Mouse (Mus musculus) retina, postnatal 7 days (tissue): Measurements from ENCODE around the gene Macf1.

ENCODE experiments used
- DNase-seq: peaks from one replicate; pipeline ENCODE4 v3.0.0-alpha.2; 2012; ENCODE audit warnings: low read depth, low spot score

The Macf1 gene

GRCm38 (mm10) chr4:123409034-123409692 is 275.0 kb downstream of the Macf1 start:
- DNase-seq: no peak

- DNase-seq: no peak
These were observed 276.4 kb downstream of the Macf1 start for GRCm38 (mm10) chr4:123407792-123408191.

GRCm38 (mm10) chr4:123404056-123404455 is 280.1 kb downstream of the Macf1 start:
- DNase-seq: peak; percentile 17

DNA sequence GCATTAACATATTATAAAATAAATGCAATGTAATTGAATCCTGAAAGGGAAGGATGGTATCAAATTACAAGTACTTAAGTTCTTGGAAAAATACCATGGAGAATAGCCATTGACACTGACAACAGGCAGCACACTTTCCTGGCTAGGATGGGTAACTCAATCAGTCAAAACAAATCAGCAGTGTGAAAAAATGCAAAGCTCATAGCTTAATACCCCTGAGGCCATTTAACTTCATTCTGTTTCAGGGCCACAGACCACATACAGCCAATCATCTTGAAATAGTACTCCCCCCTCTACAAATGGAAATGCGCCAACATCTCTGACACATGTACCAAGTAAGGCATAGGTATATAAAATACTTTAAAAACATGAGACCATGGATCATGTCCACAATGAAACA is 281.9 kb downstream of the Macf1 start:
- DNase-seq: no peak

DNA sequence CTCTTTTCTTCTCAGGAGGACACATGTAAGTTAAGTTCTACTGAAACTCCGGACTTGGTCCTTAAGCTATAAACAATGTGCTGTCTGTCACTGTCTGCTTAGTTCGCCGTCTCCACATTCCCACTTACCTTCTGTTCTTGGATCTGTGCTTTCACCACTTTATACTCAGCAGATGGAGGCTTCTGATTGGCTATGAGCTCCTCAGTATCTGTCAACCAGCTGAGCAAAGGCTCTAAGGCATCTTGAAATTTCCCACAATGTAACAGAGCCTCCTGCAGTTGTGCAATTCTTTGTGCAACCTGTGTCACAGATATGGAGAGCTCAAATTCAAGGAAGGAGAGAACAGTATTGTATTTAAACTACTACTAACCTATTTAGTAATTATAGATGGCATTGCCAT is 282.9 kb downstream of the Macf1 start:
- no peak for DNase-seq

DNA sequence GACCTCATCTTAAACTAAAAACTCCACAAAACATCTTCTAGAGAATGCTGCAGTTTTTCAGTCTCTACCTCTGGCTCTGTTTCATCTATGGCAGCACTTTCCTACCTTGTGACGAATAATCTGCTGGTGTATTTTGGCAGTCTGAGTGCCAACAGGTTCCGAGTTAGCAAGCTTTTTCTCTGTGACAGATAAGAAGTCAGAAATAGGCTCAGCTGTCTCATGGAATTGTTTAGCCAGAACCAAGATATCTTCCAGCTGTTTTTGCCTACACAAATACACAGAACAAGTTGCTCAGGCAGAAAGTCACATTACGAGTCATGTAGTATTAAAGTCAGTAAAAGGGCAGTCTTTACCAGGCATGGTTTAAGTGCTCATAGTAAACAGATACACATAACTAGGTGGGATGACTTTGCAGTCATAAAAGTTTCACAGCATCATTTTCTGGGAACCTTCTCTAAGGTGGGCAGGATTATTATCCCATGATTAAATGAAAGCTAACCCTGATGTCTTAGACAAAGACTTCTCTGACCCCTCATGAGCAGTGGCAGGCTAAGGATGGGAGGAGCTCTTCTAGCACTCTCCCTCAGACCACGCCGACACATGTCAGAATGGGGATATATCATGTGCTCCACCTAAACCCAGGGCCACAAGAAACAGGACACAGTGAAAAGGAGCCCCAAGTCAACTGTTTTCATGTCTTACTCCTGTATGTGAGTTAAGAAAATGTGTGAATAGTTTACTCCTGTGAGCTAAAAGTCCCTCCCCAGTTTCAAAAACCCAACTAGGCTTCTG is 286.3 kb downstream of the Macf1 start:
- DNase-seq: no peak

DNA sequence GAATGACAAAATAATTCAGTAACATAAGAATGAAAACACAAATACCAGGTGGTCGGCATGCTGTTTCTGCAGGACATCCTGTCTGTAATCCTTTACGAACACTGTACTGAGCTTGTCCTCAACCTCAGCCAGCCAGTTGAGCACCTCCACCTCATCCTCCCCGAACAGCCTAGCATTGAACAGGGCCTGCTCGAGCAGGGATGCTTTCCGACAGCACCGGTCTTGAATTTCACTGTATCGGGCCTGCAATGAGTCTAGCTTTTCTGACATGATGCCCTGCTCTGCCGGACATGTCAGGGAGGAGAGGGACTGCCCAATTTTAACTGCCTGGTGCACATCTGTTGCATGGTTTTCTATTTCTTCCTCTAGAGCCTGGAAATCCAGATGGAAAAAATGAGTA is 287.1 kb downstream of the Macf1 start:
- no peak for DNase-seq

GRCm38 (mm10) chr4:123395435-123396000 is 288.6 kb downstream of the Macf1 start:
- no peak for DNase-seq

- DNase-seq: no peak
These were observed 289.3 kb downstream of the Macf1 start for GRCm38 (mm10) chr4:123394878-123395277.

DNA sequence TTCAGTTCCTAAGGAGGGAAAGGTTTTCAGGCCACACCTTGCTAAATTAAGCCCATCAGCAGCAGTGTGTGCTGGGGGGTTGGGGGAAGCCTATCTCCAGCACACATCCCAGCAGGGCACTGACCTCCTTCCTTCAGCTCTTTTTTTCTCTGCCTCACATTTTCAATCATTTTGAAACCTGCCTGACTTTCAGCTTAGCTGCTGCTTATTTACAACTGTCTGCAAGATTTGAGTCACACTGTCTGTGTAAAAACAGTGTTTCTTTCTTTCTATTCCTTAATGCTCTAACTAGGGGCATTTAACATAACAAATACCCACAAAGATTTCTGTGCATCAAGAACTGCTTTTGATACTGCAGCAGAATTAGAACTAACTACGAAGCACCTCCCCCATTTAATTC is 289.9 kb downstream of the Macf1 start:
- DNase-seq: no peak

DNA sequence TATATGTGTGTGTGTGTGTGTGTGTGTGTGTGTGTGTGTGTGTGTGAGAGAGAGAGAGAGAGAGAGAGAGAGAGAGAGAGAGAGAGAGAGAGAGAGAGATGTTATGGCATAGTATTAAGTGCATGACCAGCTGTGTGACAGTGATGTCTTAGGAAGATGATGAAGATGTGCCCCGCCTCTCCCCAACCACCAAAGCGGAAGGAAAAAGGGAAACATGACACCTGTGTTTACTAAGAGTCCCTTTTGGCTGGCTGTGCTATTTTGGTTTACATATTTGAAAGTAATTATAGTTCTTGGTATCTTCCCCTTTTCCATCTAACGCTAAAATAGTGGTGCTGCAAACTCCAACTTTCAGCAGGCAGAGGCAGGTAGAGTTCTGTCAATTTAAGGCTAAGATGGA is 291.2 kb downstream of the Macf1 start:
- no peak for DNase-seq

DNA sequence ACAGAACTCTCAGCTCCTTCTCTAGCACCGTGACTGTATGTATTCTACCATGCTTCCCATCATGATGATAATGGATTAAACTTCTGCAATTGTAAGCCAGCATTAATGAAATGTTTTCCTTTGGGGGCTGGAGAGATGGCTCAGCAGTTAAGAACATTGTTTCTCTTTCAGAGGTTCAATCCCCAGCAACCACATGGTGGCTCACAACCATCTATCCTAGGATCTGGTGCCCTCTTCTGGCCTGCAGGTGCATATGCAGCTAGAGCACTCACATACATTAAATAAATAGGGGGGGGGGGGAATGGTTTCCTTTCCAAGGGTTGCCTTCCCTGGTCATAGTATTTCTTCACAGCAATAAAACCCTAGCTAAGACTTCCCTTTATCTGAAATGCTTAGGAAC is 292.0 kb downstream of the Macf1 start:
- DNase-seq: no peak

DNA sequence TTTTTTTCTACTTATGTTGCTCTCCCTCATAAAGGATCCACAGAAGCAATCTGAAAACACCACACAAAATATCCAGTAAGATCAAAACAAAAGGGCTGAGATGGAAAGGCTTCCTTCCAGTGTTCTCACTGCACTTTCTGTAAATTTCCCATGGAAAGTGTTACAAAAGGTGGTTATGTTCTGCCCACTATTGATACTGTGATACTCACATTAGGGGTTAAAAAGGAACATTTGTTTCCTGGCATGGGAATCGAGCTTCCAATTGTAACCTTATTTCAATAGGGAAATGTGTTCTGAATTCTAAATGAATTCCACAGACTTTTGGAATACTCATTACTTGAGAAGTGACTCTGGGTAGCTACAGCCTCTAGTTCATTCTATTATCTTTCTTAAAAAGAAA is 299.1 kb downstream of the Macf1 start:
- no peak for DNase-seq

DNA sequence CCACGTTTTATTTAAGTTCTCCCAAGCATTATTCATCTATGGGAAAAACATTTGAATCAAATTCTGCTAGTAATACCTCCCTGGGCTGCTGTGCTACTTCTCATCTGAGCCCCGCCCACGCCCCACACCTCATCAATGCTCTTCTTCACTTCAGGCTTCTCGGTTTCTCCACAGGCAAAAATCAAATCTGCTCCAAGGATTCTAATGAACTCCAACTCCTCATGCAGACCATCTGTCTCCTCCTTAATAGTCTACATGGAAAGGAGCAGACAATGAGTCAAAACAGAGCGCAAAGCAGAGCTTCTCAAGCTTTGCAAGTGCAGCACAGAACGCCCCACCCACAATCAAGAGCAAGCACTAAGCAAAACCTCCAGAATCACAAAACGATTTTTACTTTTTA is 301.0 kb downstream of the Macf1 start:
- DNase-seq: no peak

DNA sequence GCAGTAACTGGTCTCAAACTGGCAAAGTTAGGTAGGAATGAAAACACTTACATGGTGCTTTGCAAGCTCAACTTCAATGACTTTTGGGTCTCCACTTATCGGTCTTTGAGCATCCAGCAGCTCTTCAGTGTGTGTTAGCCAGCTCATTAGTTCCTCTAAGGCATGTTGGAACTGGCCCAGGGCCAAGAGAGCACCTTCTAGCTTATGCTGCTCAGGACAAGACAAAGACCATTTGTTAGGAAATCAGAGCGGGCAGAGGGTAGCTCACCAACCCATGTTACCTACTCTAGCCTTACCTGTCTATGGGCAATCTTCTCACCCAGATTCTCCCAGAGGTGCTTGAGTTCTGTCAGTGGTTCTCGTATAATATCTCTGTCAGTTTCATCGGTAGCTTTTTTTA is 302.1 kb downstream of the Macf1 start:
- DNase-seq: no peak

GRCm38 (mm10) chr4:123381598-123381997 is 302.6 kb downstream of the Macf1 start:
- no peak for DNase-seq

GRCm38 (mm10) chr4:123376031-123376430 is 308.1 kb downstream of the Macf1 start:
- DNase-seq: no peak

DNA sequence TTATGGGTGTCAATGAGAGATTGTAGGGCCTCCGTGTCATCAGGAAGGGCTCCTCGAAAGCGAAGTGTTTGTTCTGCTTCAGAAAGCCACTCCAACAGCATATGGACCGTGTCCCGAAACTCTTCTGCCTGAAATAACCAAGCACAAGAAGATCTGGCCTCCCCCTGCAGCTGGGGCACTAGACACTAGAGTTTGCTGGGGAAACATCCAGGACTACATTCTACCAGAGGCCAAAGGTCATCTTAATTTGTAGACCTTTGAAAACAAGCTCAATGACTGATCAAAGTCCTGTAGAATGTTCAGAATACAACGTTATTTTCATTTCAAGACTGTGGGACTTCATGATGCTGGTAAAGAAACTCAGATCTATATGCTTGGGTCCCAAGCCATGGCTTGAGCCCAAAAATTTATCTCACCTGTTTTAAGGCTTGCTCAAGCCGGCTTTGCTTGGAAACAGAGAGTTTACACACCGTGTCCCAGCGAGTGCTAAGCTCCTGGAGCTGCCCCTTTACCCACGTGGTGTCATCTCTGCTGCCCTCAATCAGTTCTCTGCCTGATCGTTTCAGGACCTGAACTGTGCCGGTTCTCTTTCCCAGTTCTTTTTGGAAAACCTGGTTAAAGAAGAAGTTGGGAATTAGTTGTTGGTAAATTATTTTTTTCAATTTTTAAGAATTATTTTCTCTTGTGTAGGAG is 309.7 kb downstream of the Macf1 start:
- no peak for DNase-seq

DNA sequence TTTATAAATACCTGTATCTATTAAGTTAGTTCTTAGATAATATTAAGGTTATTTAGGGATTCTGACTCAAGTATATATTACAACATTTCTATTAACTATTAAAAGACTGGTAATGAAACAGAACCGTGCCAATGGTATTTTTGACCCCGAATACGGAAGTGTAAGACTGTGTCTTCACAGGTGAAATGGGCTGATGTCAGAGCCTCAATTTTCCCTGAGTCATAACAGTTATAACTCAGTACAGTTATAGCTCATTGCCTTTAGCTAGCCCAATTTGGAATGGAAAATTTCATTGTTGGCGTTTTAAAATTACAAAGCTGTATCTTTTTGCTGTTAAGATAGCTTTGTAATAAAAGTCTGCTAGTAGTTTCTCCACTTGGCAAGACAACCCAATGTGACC is 320.6 kb downstream of the Macf1 start:
- no peak for DNase-seq

DNA sequence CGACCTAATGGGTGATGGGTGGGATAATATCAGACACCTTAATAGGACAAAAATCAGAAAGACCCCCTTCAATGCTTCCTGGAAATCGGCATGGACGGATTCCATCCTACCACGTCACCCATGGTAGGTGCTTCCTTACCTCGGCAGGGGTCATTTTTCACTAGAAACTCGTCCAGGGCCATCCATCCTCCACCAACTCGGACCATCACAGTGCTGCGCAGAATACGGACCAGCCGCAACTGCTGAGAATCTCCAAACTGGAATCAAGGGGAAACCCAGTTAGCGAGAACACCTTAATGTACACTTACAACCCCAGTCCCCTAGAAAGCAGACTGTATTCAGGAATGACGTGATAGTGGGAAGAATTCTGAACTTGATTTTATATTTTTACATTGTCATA is 323.4 kb downstream of the Macf1 start:
- DNase-seq: no peak

DNA sequence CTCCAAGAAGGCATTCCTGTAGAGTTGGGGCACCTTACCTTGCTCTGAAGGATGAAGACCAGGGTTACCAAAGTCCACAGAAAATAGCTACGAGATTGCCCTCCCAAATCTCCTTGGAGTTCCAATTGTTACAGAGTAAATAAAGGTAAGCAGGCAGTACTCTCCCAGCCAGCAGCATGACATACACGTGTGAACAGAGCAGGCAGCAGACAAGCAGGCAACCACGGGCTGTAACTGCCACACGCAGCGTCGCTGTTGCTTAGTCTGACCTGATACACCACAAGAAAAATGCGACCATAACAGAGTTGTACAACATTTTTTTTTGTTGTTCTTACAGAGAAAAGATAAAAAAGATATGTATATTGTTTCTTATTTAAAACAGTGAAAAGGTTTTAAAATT is 325.5 kb downstream of the Macf1 start:
- DNase-seq: no peak

- no peak for DNase-seq
These were observed 328.2 kb downstream of the Macf1 start for GRCm38 (mm10) chr4:123355941-123356340.
